Mouse (Mus musculus): ENCODE measurements around the gene Sdr16c6. TPM values are rescaled to one million over a fixed set of nuclear protein-coding genes. Genes with fewer than 3 reads are reported as not detected.

Sdr16c6 gene
- total RNA-seq (2021) (not detected), polyA plus RNA-seq (2012; rRNA removed) (not detected in 2 replicates)
- long read RNA-seq = 0 reads

DNA sequence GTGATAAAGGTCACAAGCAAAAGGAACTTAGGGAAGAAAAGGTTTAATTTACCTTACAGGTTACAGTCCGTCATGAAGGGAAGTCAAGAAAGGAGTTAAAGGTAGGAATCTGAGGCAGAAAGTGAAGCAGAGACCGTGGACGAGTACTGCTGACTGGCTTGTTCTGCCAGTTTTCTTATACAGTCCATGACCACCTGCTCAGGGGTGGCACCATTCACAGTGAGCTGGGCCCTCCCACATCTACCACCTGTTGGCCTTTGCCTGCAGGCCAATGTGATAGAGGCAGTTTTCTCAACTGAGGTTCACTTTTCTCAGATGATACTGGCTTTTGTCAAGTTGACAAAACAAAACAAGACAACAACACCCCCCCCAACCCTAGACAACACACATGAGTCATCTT, at the start of gene Sdr16c6:
Gene Sdr16c6, minus strand, starts transcription at position 151 of the 400 bp plus-strand sequence.
- DNase-seq = no peak

DNA sequence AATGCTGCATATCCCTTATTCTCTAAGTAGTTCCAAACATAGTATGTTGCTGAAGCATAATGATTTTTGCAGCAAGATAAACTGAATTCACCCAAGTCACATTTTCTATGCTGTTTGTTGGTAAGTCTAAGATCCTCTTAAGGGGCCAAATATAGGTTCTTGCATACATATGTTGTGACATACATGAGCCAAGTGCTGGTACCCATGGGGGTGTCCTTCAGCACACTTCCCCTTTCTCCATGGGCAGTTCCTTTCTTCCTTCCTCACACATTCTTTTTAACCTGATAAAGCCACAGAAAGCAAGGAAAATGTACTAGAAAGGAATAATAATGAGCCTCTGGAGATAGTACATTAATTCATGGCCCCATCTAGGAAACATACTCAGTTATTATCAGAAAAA, 2.9 kb upstream of the Sdr16c6 start:
- no peak for DNase-seq

DNA sequence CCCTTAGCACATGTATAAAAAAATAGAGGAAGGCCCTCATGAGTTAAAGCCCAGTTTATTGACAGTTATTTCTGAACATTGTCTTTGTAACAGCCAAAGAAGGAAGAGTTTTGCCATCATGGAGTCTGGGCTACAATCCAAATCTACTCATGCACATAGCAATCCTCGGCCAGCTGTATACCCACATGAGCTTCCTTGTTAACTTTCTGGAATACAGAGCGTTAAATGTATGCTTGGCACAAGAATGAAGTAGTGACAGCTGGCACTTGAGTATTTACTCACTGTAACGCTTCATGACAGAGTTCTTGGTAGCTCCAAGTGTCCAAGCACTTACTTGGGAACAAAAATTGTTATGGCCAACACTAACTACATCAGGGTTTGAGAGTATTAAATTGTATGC, 1.8 kb upstream of the Sdr16c6 start:
- no peak for DNase-seq

DNA sequence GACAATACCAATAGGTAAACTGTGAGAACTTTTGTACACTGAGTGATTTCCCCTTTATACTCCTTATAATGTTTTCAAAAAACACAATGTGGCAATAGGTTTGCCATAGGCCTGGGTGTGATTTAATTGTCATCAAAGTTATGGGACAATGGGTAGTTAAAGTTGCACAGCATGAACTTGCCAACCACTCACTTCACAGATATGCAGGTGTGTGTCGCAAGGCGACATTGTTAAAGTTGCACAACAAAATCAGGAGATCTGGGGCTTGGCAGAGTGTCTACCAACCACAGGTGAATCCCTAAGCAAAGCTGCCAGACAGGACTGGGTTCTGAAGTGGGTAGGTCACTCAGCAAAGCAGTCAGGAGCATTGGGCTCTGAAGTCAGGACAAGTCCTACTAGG, 1.3 kb downstream of the Sdr16c6 start:
- no peak for DNase-seq

Other genes starting within 250 kb of the Sdr16c6 start
- gene Gm11808, start 103.9 kb downstream of the Sdr16c6 start, total RNA-seq (2021) = 100 to 1,000 TPM; 357 to 470 TPM
- gene Gm11808, start 103.9 kb downstream of the Sdr16c6 start, polyA plus RNA-seq (2012; rRNA removed) = 971 and 1,062 TPM in 2 replicates